ENCODE assay signal across 25 mouse cellular contexts in genomic region chr10:29555983-29556382, GRCm38 (mm10). TPM values are rescaled to one million over a fixed set of nuclear protein-coding genes. Genes with fewer than 3 reads are reported as not detected.
DNase-seq lines count a peak whose midpoint lies in the region; ATAC-seq and TF ChIP-seq lines count a peak whose summit lies in the region.
"Had no signal": no experiment of that assay in that cellular context is flagged by ENCODE, and none has a peak within 500 bp of the region (broad histone marks: within the 10 kb centered on the region; RNA-seq: fewer than 3 reads in every experiment).

No protein-coding gene starts in this region.

- H3K4me1 ChIP-seq in kidney, embryonic 14.5 days (ENCODE audit: control insufficient read depth, insufficient read depth, low read length): no peaks in the 10 kb centered on the region
- no peaks in the 10 kb centered on the region for H3K4me1 ChIP-seq in stomach, postnatal 0 days (replicated peaks; ENCODE audit: control insufficient read depth, insufficient read depth)
- H3K4me1 ChIP-seq: embryonic facial prominence, embryonic 15.5 days; hindbrain, embryonic 15.5 days; limb, embryonic 15.5 days; midbrain, embryonic 12.5 days had no signal

- peak; percentile 7 for DNase-seq in embryo, embryonic 11 days
- DNase-seq in embryo, embryonic 9.5 days (ENCODE audit: extremely low spot score): no peak
- DNase-seq in kidney, postnatal 14 days: no peak
- peak; percentile 4 for DNase-seq in lung, postnatal 25 days (ENCODE audit: low spot score)
- no peak for DNase-seq in lung, postnatal 14 days
- DNase-seq in stomach, postnatal 0 days (ENCODE audit: low spot score): no peak
- no peak for DNase-seq in layer of hippocampus, adult 9-10 months (ENCODE audit: low spot score)
- DNase-seq: adrenal gland, postnatal 36 days; cerebellum, adult 9-10 months; gastrocnemius, adult 2 months; kidney, adult 2 months; kidney, postnatal 25 days; left cerebral cortex, postnatal 4 days; right cerebral cortex, postnatal 14 days; thymus, postnatal 25 days had no signal

- no peaks in the 10 kb centered on the region for H3K9me3 ChIP-seq in kidney, embryonic 14.5 days (ENCODE audit: control insufficient read depth, low read length)
- no peaks in the 10 kb centered on the region for H3K9me3 ChIP-seq in stomach, postnatal 0 days (ENCODE audit: control insufficient read depth, low read length)
- H3K9me3 ChIP-seq: embryonic facial prominence, embryonic 15.5 days; hindbrain, embryonic 15.5 days; limb, embryonic 15.5 days; midbrain, embryonic 12.5 days had no signal

- no peak overlapping the region for H3K27ac ChIP-seq in kidney, embryonic 14.5 days (ENCODE audit: low read depth, low read length)
- no peak overlapping the region for H3K27ac ChIP-seq in stomach, postnatal 0 days (replicated peaks)
- H3K27ac ChIP-seq: embryonic facial prominence, embryonic 15.5 days; gastrocnemius, adult 2 months; hindbrain, embryonic 15.5 days; limb, embryonic 15.5 days; liver, embryonic 14.5 days; midbrain, embryonic 12.5 days had no signal

- TF ChIP-seq EP300 in stomach, postnatal 0 days (optimal IDR thresholded peaks at IDR 0.05): no peak

- H3K27me3 ChIP-seq in kidney, embryonic 14.5 days (ENCODE audit: control insufficient read depth, insufficient read depth, low read length): no peaks in the 10 kb centered on the region
- no peaks in the 10 kb centered on the region for H3K27me3 ChIP-seq in stomach, postnatal 0 days (ENCODE audit: control insufficient read depth, insufficient read depth, low read length)
- H3K27me3 ChIP-seq: embryonic facial prominence, embryonic 15.5 days; hindbrain, embryonic 15.5 days; limb, embryonic 15.5 days; midbrain, embryonic 12.5 days; Patski had no signal

- peak; percentile 49 for TF ChIP-seq CTCF in stomach, postnatal 0 days (IDR thresholded peaks at IDR 0.05; ENCODE audit: low read depth)

- 37% methylated on average over 2 of the region's 2 CpGs for WGBS in kidney, embryonic 14.5 days
- WGBS in stomach, postnatal 0 days: 45% methylated on average over 2 of the region's 2 CpGs

- H3K4me3 ChIP-seq in kidney, embryonic 14.5 days (ENCODE audit: low read length): no peak overlapping the region
- no peak overlapping the region for H3K4me3 ChIP-seq in stomach, postnatal 0 days (ENCODE audit: low read depth, low read length)
- H3K4me3 ChIP-seq: embryonic facial prominence, embryonic 15.5 days; gastrocnemius, adult 2 months; hindbrain, embryonic 15.5 days; limb, embryonic 15.5 days; midbrain, embryonic 12.5 days had no signal

- H3K4me2 ChIP-seq in kidney, embryonic 14.5 days (replicated peaks; ENCODE audit: low read depth, low read length): no peak overlapping the region
- no peak overlapping the region for H3K4me2 ChIP-seq in stomach, postnatal 0 days (replicated peaks; ENCODE audit: low read depth)
- H3K4me2 ChIP-seq: embryonic facial prominence, embryonic 15.5 days; heart, embryonic 11.5 days; hindbrain, embryonic 15.5 days; limb, embryonic 15.5 days; midbrain, embryonic 12.5 days had no signal

- H3K9ac ChIP-seq in kidney, embryonic 14.5 days (ENCODE audit: low read depth, low read length): no peak overlapping the region
- H3K9ac ChIP-seq in stomach, postnatal 0 days (ENCODE audit: low read length): no peak overlapping the region
- H3K9ac ChIP-seq: embryonic facial prominence, embryonic 15.5 days; hindbrain, embryonic 15.5 days; limb, embryonic 15.5 days; liver, embryonic 14.5 days; midbrain, embryonic 12.5 days had no signal

- no peaks in the 10 kb centered on the region for H3K36me3 ChIP-seq in kidney, embryonic 14.5 days (ENCODE audit: control insufficient read depth, insufficient read depth, low read length)
- H3K36me3 ChIP-seq in stomach, postnatal 0 days (ENCODE audit: control insufficient read depth, insufficient read depth, low read length): no peaks in the 10 kb centered on the region
- H3K36me3 ChIP-seq: embryonic facial prominence, embryonic 15.5 days; hindbrain, embryonic 15.5 days; limb, embryonic 15.5 days; midbrain, embryonic 12.5 days had no signal

- ATAC-seq in kidney, embryonic 14.5 days (ENCODE audit: low FRiP score, low TSS enrichment): 0 out of 2 replicates have a peak, but pooled peaks have one; percentile 43
- ATAC-seq in stomach, postnatal 0 days (ENCODE audit: low FRiP score, low TSS enrichment): no peak
- ATAC-seq: CD4-positive, CD25-positive, alpha-beta regulatory T cell, adult 4 months; forebrain, embryonic 16.5 days; Patski had no signal

RNA-seq across cellular contexts. Expression of gene Rspo3, which starts 20.3 kb away (rescaled TPM):
- 14.0 and 17.3 TPM in 2 replicates for polyA plus RNA-seq in kidney, embryonic 14.5 days (2014; fragmentation: Nextera tagmentation; extraction: Ambion mirVana)
- polyA plus RNA-seq in stomach, postnatal 0 days (2015; fragmentation: Nextera tagmentation; extraction: Ambion mirVana): 7.6 TPM in 2 replicates
- polyA plus RNA-seq: CD4-positive, CD25-positive, alpha-beta regulatory T cell, adult 4 months had no signal

Comparison
In these comparisons a context has a peak if more than half of its experiments do, and no peak if none do; other contexts are left out.
1. DNase-seq: peak in embryo, embryonic 11 days (single experiment) and lung, postnatal 25 days (single experiment); none in embryo, embryonic 9.5 days (single experiment), kidney, postnatal 14 days (single experiment), lung, postnatal 14 days (single experiment), stomach, postnatal 0 days (single experiment) and layer of hippocampus, adult 9-10 months (single experiment).